Mouse (Mus musculus): Measurements from ENCODE around the gene Tenm4.

Gene Tenm4

GRCm38 (mm10) chr7:96352671-96353070 is 181.6 kb downstream of the Tenm4 start:
- DNase-seq = no peak

- DNase-seq = no peak
Measured at GRCm38 (mm10) chr7:96356285-96356811, 185.3 kb downstream of the Tenm4 start.

GRCm38 (mm10) chr7:96357550-96357949 is 186.5 kb downstream of the Tenm4 start:
- DNase-seq = no peak

GRCm38 (mm10) chr7:96363311-96363710 is 192.3 kb downstream of the Tenm4 start:
- DNase-seq = no peak

GRCm38 (mm10) chr7:96369947-96370346 is 198.9 kb downstream of the Tenm4 start:
- DNase-seq = no peak

- no peak for DNase-seq
Measured at GRCm38 (mm10) chr7:96374004-96374663, 203.1 kb downstream of the Tenm4 start.

- no peak for DNase-seq
Measured at GRCm38 (mm10) chr7:96375507-96375906, 204.5 kb downstream of the Tenm4 start.

GRCm38 (mm10) chr7:96383686-96384528 is 212.9 kb downstream of the Tenm4 start:
- DNase-seq = no peak

- no peak for DNase-seq
Measured at GRCm38 (mm10) chr7:96384726-96385500, 213.9 kb downstream of the Tenm4 start.

GRCm38 (mm10) chr7:96385850-96386249 is 214.8 kb downstream of the Tenm4 start:
- no peak for DNase-seq

- DNase-seq = no peak
Measured at GRCm38 (mm10) chr7:96390034-96390670, 219.1 kb downstream of the Tenm4 start.

- DNase-seq = no peak
Measured at GRCm38 (mm10) chr7:96390894-96391293, 219.8 kb downstream of the Tenm4 start.

GRCm38 (mm10) chr7:96391797-96392472 is 220.9 kb downstream of the Tenm4 start:
- DNase-seq = no peak

GRCm38 (mm10) chr7:96392600-96392999 is 221.6 kb downstream of the Tenm4 start:
- DNase-seq = no peak

- DNase-seq = no peak
Measured at GRCm38 (mm10) chr7:96397940-96398339, 226.9 kb downstream of the Tenm4 start.

- DNase-seq = no peak
Measured at GRCm38 (mm10) chr7:96400411-96400810, 229.4 kb downstream of the Tenm4 start.

GRCm38 (mm10) chr7:96406630-96407214 is 235.7 kb downstream of the Tenm4 start:
- no peak for DNase-seq

GRCm38 (mm10) chr7:96408161-96408889 is 237.3 kb downstream of the Tenm4 start:
- no peak for DNase-seq

- no peak for DNase-seq
Measured at GRCm38 (mm10) chr7:96409323-96409880, 238.4 kb downstream of the Tenm4 start.

- DNase-seq = no peak
Measured at GRCm38 (mm10) chr7:96413822-96414221, 242.8 kb downstream of the Tenm4 start.
